Mouse (Mus musculus): Measurements from ENCODE around the gene Irf6. TPM values are rescaled to one million over a fixed set of nuclear protein-coding genes. Genes with fewer than 3 reads are reported as not detected.
A peak's percentile ranks its signal among the peaks of the same experiment; 100 is the strongest.

Irf6 gene
- total RNA-seq, 1 experiment from 2014 or later = 1.6 TPM

- ATAC-seq (replicated peaks; ENCODE audit: low read depth, poor library complexity, severe bottlenecking) = no peak
Observed at GRCm38 (mm10) chr1:193195169-193195810, 42.4 kb downstream of the Irf6 start.

GRCm38 (mm10) chr1:193197494-193198205 lies 44.7 kb downstream of the Irf6 start:
- no peak for ATAC-seq (replicated peaks; ENCODE audit: low read depth, poor library complexity, severe bottlenecking)

- peak; percentile 35 for ATAC-seq (replicated peaks; ENCODE audit: low read depth, poor library complexity, severe bottlenecking)
Observed at GRCm38 (mm10) chr1:193198312-193198711, 45.4 kb downstream of the Irf6 start.

- ATAC-seq (replicated peaks; ENCODE audit: low read depth, poor library complexity, severe bottlenecking) = peak; percentile 33
Observed at GRCm38 (mm10) chr1:193200640-193201382, 47.9 kb downstream of the Irf6 start.

GRCm38 (mm10) chr1:193201383-193201778 lies 48.5 kb downstream of the Irf6 start, which contains the start of gene Traf3ip3:
Gene Traf3ip3, minus strand, starts transcription at chr1:193201703.
- peak; percentile 91 for ATAC-seq (replicated peaks; ENCODE audit: low read depth, poor library complexity, severe bottlenecking)

GRCm38 (mm10) chr1:193203821-193204220 lies 50.9 kb downstream of the Irf6 start:
- no peak for ATAC-seq (replicated peaks; ENCODE audit: low read depth, poor library complexity, severe bottlenecking)

- ATAC-seq (replicated peaks; ENCODE audit: low read depth, poor library complexity, severe bottlenecking) = no peak
Observed at GRCm38 (mm10) chr1:193205431-193205830, 52.5 kb downstream of the Irf6 start.

- ATAC-seq (replicated peaks; ENCODE audit: low read depth, poor library complexity, severe bottlenecking) = peak; percentile 30; the same call in 1 of the 2 replicates
Observed at GRCm38 (mm10) chr1:193207503-193207902, 54.6 kb downstream of the Irf6 start, which contains the start of gene Lamb3. Gene Lamb3, plus strand, starts transcription at chr1:193207699.

- ATAC-seq (replicated peaks; ENCODE audit: low read depth, poor library complexity, severe bottlenecking) = peak; percentile 99
Observed at GRCm38 (mm10) chr1:193208178-193208577, 55.3 kb downstream of the Irf6 start.

- ATAC-seq (replicated peaks; ENCODE audit: low read depth, poor library complexity, severe bottlenecking) = no peak
Observed at GRCm38 (mm10) chr1:193211371-193211770, 58.5 kb downstream of the Irf6 start.

GRCm38 (mm10) chr1:193214053-193214452 lies 61.1 kb downstream of the Irf6 start:
- ATAC-seq (replicated peaks; ENCODE audit: low read depth, poor library complexity, severe bottlenecking) = no peak

GRCm38 (mm10) chr1:193216000-193216399 lies 63.1 kb downstream of the Irf6 start:
- ATAC-seq (replicated peaks; ENCODE audit: low read depth, poor library complexity, severe bottlenecking) = no peak

GRCm38 (mm10) chr1:193220408-193220807 lies 67.5 kb downstream of the Irf6 start:
- no peak for ATAC-seq (replicated peaks; ENCODE audit: low read depth, poor library complexity, severe bottlenecking)

Other genes starting within 250 kb of the Irf6 start
- gene Syt14, start 117.3 kb upstream of the Irf6 start, total RNA-seq (2017) = 0.14 and 0.92 TPM in 2 replicates
- gene Diexf, start 22.8 kb upstream of the Irf6 start, total RNA-seq (2017) = 11.9 and 22.1 TPM in 2 replicates
- gene A130010J15Rik, start 14.9 kb downstream of the Irf6 start, total RNA-seq (2017) = 12.7 and 13.0 TPM in 2 replicates
- 36.7 and 65.1 TPM in 2 replicates for gene Traf3ip3, start 48.6 kb downstream of the Irf6 start, total RNA-seq (2017)
- 0.39 and 2.1 TPM in 2 replicates for gene Lamb3, start 54.6 kb downstream of the Irf6 start, total RNA-seq (2017)
- gene Hsd11b1, start 111.0 kb downstream of the Irf6 start, total RNA-seq (2017) = 1.4 TPM in 1 of 2 replicates, not detected in the other
- gene G0s2, start 120.1 kb downstream of the Irf6 start, total RNA-seq (2017) = 0.29 and 3.4 TPM in 2 replicates
- gene Camk1g, start 217.2 kb downstream of the Irf6 start, total RNA-seq (2017) = 0.09 TPM in 1 of 2 replicates, not detected in the other

Measured in common myeloid progenitor, adult 5-6 weeks (primary cell).